Mouse (Mus musculus) kidney, embryonic 16.5 days (tissue): ENCODE results near the gene Rpsa. TPM values are rescaled to one million over a fixed set of nuclear protein-coding genes. Genes with fewer than 3 reads are reported as not detected.
"Not testable (repeated sequence)": the region's sequence is repeated elsewhere in the genome, so short reads cannot be mapped to it uniquely, and the experiment has no call there.

Experiments
- ATAC-seq: fragments of 200-750 bp; cut with Nextera tagmentation; 2 replicates; pipeline ENCODE4 v1.8.0; 2017; ENCODE audit warnings: moderate TSS enrichment; ENCODE audit not compliant: low FRiP score, low TSS enrichment
- H3K27ac ChIP-seq: fragments of 300-500 bp; sonication (generic); 2 replicates; pipeline ENCODE4 v1.5.1; 2014; ENCODE audit warnings: low read length
- H3K27me3 ChIP-seq: fragments of 300-500 bp; sonication (generic); 2 replicates; pipeline ENCODE4 v1.6.1; 2014; ENCODE audit warnings: low read length, control low read depth, mixed read lengths; ENCODE audit not compliant: insufficient read depth
- H3K36me3 ChIP-seq: fragments of 300-500 bp; sonication (generic); 2 replicates; pipeline ENCODE4 v1.6.1; 2014; ENCODE audit warnings: low read length, control low read depth, mixed read lengths; ENCODE audit not compliant: insufficient read depth
- H3K4me1 ChIP-seq: fragments of 300-500 bp; sonication (generic); 2 replicates; pipeline ENCODE4 v1.6.1; 2014; ENCODE audit warnings: low read length, control low read depth, mixed read lengths; ENCODE audit not compliant: insufficient read depth
- H3K4me2 ChIP-seq: fragments of 300-500 bp; sonication (generic); replicated peaks from 2 replicates; pipeline ENCODE4 v1.6.1; 2014; ENCODE audit warnings: low read depth, low read length
- H3K4me3 ChIP-seq: fragments of 300-500 bp; sonication (generic); 2 replicates; pipeline ENCODE4 v1.5.1; 2014; ENCODE audit warnings: mild to moderate bottlenecking, low read length
- H3K9ac ChIP-seq: fragments of 300-500 bp; sonication (generic); replicated peaks from 2 replicates; pipeline ENCODE4 v1.6.1; 2014; ENCODE audit warnings: low read length
- H3K9me3 ChIP-seq: fragments of 300-500 bp; sonication (generic); 2 replicates; pipeline ENCODE4 v1.6.1; 2016; ENCODE audit warnings: low read length, control low read depth
- WGBS: fragments of 180-500 bp; shearing (Covaris S2); extraction: QIAGEN DNeasy Blood & Tissue Kit; methylation state at CpG from one replicate; pipeline ENCODE4 v1.1.7; 2014; 5-methylcytosine and 5-hydroxymethylcytosine counted together
- polyA plus RNA-seq: library from polyadenylated mRNA; unstranded; fragments of >200 nt; fragmentation: Nextera tagmentation; extraction: Ambion mirVana; gene quantifications from 2 replicates; pipeline ENCODE4 v1.2.1, GENCODE M21; 2015

The Rpsa gene
- polyA plus RNA-seq, 1 experiment from 2014 or later, result 1,498 TPM

DNA sequence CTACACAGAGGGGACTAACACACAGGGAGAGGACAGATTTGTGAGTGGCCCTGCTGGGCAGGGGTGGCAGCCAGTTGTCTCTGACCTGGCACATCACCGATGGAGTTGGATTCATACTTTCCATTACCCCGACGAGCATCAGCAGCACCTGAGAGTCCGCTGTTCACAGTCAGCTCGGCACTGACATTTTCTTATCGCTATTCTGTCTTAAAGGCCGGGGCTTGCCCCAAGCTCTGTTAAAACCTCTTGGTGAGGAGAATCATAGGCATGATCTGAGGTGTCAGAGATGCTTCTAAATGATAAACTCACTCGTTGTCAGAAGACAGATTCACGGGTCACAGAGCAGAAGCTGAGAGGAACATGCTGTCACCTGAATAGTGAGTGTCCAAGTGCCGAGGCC is 36.4 kb upstream of the Rpsa start:
- Histone ChIP-seq H3K27ac (no peak overlapping the region), H3K9ac (no peak overlapping the region), H3K9me3 (0 out of 2 replicates have a peak, but pooled peaks cover 6% of the 10 kb centered on the region), H3K4me2 (no peak overlapping the region), H3K27me3 (no peaks in the 10 kb centered on the region), H3K36me3 (no peaks in the 10 kb centered on the region), H3K4me3 (no peak overlapping the region), H3K4me1 (no peaks in the 10 kb centered on the region)
- WGBS, result 84% methylated on average over 10 of the region's 10 CpGs
- ATAC-seq, result no peak

DNA sequence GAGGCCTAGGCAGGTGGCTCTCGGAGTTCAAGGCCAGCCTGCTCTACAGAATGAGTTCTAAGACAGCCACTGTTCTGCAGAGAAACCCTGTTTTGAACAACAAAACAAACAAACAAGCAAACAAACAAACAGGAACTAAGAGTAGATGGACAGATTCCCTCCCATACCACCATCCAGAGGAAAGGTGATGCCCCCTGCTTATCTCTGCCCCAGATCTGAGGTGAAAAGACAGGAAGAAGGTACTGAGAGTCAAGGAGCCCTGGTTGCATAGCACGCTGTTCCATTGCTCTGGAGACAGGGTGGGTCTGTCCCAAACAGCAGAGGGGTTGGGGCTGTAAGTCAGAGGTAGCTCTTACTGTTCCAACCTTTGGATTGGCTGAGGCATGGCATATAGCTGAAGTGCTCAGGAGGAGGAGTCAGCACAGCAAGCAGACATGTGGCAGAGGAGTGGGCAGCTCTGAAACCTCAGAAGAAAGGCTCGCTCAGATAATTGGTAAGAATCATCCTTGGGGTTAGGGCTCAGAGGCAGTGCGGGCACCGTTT is 35.7 kb upstream of the Rpsa start, which contains the start of gene Ccr8:
Gene Ccr8, plus strand, starts transcription at position 419 of the 543 bp plus-strand sequence.
- no peak within 1 kb of the TSS for H3K9ac ChIP-seq
- no peak within 1 kb of the TSS for H3K27ac ChIP-seq
- 0 out of 2 replicates have a peak, but pooled peaks cover 6% of the 10 kb centered on the region for H3K9me3 ChIP-seq
- no peak within 1 kb of the TSS for H3K4me3 ChIP-seq
- no peaks in the 10 kb centered on the region for H3K4me1 ChIP-seq
- WGBS, result 76% methylated on average over 5 of the region's 5 CpGs
- no peak within 1 kb of the TSS for H3K4me2 ChIP-seq
- H3K36me3 ChIP-seq, result no peaks in the 10 kb centered on the region
- no peak for ATAC-seq
- H3K27me3 ChIP-seq, result no peaks in the 10 kb centered on the region

GRCm38 (mm10) chr9:120093701-120094100 is 33.8 kb upstream of the Rpsa start:
- H3K4me1 ChIP-seq, result no peaks in the 10 kb centered on the region
- H3K9me3 ChIP-seq, result 0 out of 2 replicates have a peak, but pooled peaks cover 6% of the 10 kb centered on the region
- H3K4me3 ChIP-seq, result no peak overlapping the region
- H3K27me3 ChIP-seq, result no peaks in the 10 kb centered on the region
- H3K36me3 ChIP-seq, result no peaks in the 10 kb centered on the region
- WGBS, result 86% methylated on average over 13 of the region's 13 CpGs
- H3K9ac ChIP-seq, result no peak overlapping the region
- H3K4me2 ChIP-seq, result no peak overlapping the region
- H3K27ac ChIP-seq, result no peak overlapping the region
- no peak for ATAC-seq

DNA sequence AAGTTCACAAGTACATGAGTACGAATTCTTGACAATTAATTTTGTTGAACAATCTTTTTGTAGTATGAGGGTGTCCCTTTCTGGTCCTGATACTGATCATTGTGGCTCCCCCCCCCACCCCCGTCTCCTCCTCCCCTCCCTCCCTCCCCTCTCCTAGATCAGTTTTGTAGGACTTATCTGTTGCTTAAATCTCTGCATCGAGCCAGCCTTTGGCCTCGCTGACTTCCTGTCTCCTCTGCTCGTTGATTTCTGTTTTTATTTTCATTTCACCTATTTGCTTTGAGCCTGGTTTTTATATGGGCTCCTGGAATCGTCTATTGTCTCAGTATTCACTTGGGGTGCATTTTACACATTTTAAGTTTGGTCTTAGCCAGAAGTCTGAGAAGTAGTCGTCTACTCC is 31.6 kb upstream of the Rpsa start:
- Histone ChIP-seq H3K4me2 (no peak overlapping the region), H3K27ac (no peak overlapping the region), H3K9ac (no peak overlapping the region), H3K9me3 (no peaks in the 10 kb centered on the region), H3K27me3 (no peaks in the 10 kb centered on the region), H3K4me1 (no peaks in the 10 kb centered on the region), H3K4me3 (no peak overlapping the region), H3K36me3 (no peaks in the 10 kb centered on the region)
- WGBS, result 47% methylated on average over 7 of the region's 7 CpGs
- no peak for ATAC-seq

DNA sequence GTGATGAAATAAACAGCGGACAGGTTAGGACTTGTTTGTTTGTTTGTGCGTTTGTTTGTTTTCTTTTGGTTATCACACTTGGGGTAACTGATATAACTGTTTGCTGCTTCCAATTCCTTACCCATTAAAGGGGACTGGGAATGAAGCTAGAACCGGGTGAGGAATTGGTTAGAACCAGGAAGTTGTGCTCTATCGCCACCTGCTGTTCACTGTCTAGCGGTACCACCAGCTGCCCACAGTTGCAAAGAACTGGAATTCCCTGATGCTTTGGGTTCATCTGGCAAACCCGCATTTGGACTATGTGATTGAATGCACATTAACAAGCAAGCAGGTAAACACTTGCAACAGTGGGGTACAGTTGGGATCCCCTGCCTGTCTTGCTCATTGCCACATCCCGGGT is 28.8 kb upstream of the Rpsa start:
- Histone ChIP-seq H3K4me2 (no peak overlapping the region), H3K4me1 (no peaks in the 10 kb centered on the region), H3K27ac (no peak overlapping the region), H3K4me3 (no peak overlapping the region), H3K36me3 (no peaks in the 10 kb centered on the region), H3K27me3 (no peaks in the 10 kb centered on the region), H3K9ac (no peak overlapping the region), H3K9me3 (peaks cover 4% of the 10 kb centered on the region; the same call in 1 of the 2 replicates)
- no peak for ATAC-seq
- WGBS, result 24% methylated on average over 7 of the region's 7 CpGs

DNA sequence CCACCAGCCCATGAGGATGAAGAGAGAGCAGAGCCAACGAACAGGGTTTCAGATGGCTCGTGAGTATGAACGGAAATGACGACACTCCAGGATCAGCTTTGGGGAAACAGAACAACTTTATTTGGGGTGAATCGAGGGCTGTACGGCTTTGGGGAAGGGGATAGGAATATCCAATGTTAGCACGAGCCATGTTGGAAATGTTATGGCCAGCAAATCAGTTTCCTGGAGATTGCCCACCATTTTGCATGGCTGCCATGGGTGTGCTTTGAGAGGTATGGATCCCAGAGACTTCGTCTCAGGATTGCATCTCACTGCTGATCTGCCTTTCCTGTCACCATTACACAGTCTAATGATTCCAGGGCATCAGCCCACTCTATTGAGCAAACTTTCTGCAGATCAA is 28.2 kb upstream of the Rpsa start:
- Histone ChIP-seq H3K9me3 (peaks cover 4% of the 10 kb centered on the region; the same call in 1 of the 2 replicates), H3K27me3 (no peaks in the 10 kb centered on the region), H3K4me3 (no peak overlapping the region), H3K4me1 (no peaks in the 10 kb centered on the region), H3K4me2 (no peak overlapping the region), H3K27ac (no peak overlapping the region), H3K36me3 (no peaks in the 10 kb centered on the region), H3K9ac (no peak overlapping the region)
- WGBS, result 81% methylated on average over 8 of the region's 8 CpGs
- ATAC-seq, result no peak

DNA sequence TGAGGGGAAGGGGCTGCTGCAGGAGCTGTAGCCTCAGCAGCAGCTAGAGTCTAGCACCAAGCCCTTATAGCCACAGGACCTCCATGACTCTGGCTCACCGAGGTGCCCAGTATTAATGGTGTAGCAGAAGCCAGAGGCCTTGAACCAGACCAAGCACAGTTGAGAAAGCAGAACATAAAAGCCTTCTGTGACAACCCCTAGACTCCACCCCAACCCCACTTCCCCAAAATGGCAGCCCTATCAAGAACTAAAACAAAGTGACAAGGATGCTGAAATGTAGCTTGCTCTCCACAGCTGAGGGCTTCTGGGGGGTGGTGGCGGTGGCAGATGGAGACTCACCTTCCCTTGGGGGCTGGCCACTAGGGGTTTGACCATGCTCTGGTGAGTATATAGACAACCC is 26.3 kb upstream of the Rpsa start:
- Histone ChIP-seq H3K4me2 (no peak overlapping the region), H3K4me1 (no peaks in the 10 kb centered on the region), H3K36me3 (no peaks in the 10 kb centered on the region), H3K27me3 (no peaks in the 10 kb centered on the region), H3K9me3 (peaks cover 4% of the 10 kb centered on the region; the same call in 1 of the 2 replicates), H3K4me3 (no peak overlapping the region), H3K9ac (no peak overlapping the region), H3K27ac (no peak overlapping the region)
- no peak for ATAC-seq
- WGBS, result 85% methylated on average over 2 of the region's 2 CpGs

GRCm38 (mm10) chr9:120108953-120109352 is 18.5 kb upstream of the Rpsa start:
- not testable (repeated sequence) for H3K9ac ChIP-seq, H3K4me1 ChIP-seq, H3K4me3 ChIP-seq, ATAC-seq, H3K36me3 ChIP-seq, H3K9me3 ChIP-seq, H3K27me3 ChIP-seq, H3K27ac ChIP-seq, H3K4me2 ChIP-seq
- 95% methylated on average over 12 of the region's 12 CpGs for WGBS

DNA sequence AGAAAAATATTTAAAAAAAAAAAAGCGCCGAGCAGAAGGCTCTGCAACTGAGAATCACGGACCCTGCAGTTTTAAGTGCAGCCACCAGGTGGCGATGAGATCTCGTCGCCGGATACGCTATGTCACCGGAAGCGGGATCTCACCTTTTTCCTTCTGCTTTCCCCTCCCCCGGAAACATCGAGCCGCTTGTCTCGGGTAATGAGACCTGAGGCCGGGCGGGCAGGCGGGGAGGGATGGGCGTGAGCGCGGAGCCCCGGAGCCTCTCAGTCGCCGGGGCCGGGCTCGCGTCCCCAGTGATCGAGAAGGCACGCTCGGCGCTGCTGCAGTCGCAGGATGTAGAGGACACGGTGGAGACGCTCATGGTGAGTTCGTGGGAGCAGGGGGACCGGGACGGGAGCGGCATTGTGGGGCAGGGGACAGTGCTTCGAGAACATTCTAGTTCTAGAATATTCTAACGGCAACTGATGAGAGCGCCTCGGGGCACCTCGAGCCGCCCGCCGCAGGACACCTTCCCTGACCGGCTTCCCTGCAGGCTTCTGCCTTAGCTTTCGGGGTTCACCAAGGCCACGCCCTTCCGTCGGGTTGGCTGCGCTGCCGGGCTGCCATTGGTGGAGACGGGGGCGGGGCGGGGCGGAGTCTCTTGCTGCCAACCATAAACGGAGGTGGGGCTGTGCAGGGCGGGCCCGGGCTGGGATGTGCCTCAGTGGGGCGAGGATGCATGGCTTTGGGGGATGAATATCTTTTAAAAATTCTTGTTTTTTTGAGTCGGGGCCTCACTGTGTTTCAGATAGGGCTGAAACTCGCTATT is 17.1 kb upstream of the Rpsa start, which contains the start of gene Slc25a38:
Gene Slc25a38, plus strand, starts transcription at position 164 of the 808 bp plus-strand sequence.
- Histone ChIP-seq H3K27me3 (no peaks in the 10 kb centered on the region), H3K9ac (peak within 1 kb of the TSS; percentile 77), H3K4me1 (peaks cover 6% of the 10 kb centered on the region), H3K27ac (peak within 1 kb of the TSS; percentile 97), H3K9me3 (no peaks in the 10 kb centered on the region), H3K4me2 (peak within 1 kb of the TSS; percentile 73), H3K4me3 (peak within 1 kb of the TSS; percentile 88), H3K36me3 (no peaks in the 10 kb centered on the region)
- WGBS, result under 1% methylated on average over 62 of the region's 62 CpGs
- ATAC-seq, result peak; percentile 98
